Mouse (Mus musculus): ENCODE measurements around the gene Trip6.

GRCm38 (mm10) chr5:137285986-137286385, 28.2 kb downstream of the Trip6 start:
- TF ChIP-seq GATA1 (IDR thresholded peaks at IDR 0.05; ENCODE audit: low read length) (no peak), TAL1 (IDR thresholded peaks at IDR 0.05; ENCODE audit: low read length) (no peak)
